Mouse (Mus musculus) small intestine, adult 2 months (tissue): ENCODE measurements at regions not wholly inside any gene's neighbourhood (a gene's known extent, or its start where the extent isn't known, plus 50 kb on each side); places are given as distances from the start of the nearest gene placed in this dataset.

Experiments
- H3K27ac ChIP-seq: fragments of 200-500 bp; 2 replicates; pipeline ENCODE4 v1.5.1; 2012; ENCODE audit warnings: low read depth, low read length, control low read depth, inconsistent platforms; ENCODE audit not compliant: insufficient read depth
- H3K27me3 ChIP-seq: fragments of 200-500 bp; 2 replicates; pipeline ENCODE4 v1.6.1; 2012; ENCODE audit warnings: mild to moderate bottlenecking, moderate library complexity, low read length, inconsistent platforms; ENCODE audit not compliant: control insufficient read depth, insufficient read depth
- H3K36me3 ChIP-seq: fragments of 200-500 bp; 2 replicates; pipeline ENCODE4 v1.6.1; 2012; ENCODE audit warnings: mild to moderate bottlenecking, low read length, control low read depth, inconsistent platforms; ENCODE audit not compliant: control insufficient read depth, insufficient read depth
- H3K4me1 ChIP-seq: fragments of 200-500 bp; 2 replicates; pipeline ENCODE4 v1.6.1; 2012; ENCODE audit warnings: low read length, inconsistent platforms, mixed read lengths; ENCODE audit not compliant: control insufficient read depth, insufficient read depth, insufficient read length
- H3K4me3 ChIP-seq: fragments of 200-500 bp; 2 replicates; pipeline ENCODE4 v1.5.1; 2012; ENCODE audit warnings: low read depth, mild to moderate bottlenecking, control low read depth, inconsistent platforms, low read length, moderate library complexity
- CTCF ChIP-seq: fragments of 200-500 bp; IDR thresholded peaks from 2 replicates; pipeline ENCODE4 v1.5.1; 2012; ENCODE audit warnings: low read depth, mild to moderate bottlenecking, control low read depth, inconsistent platforms, low read length, moderate library complexity, mixed read lengths; ENCODE audit not compliant: insufficient replicate concordance, insufficient read length; ENCODE audit errors: extremely low read depth
- POLR2A ChIP-seq: fragments of 200-500 bp; IDR thresholded peaks from 2 replicates; pipeline ENCODE4 v1.6.1; 2012; ENCODE audit warnings: low read depth, mild to moderate bottlenecking, control low read depth, inconsistent platforms, low read length, moderate library complexity
- WGBS: fragments of 180-500 bp; shearing (Covaris S2); methylation state at CpG from one replicate; pipeline ENCODE4 v1.1.7; 2018; 5-methylcytosine and 5-hydroxymethylcytosine counted together

DNA sequence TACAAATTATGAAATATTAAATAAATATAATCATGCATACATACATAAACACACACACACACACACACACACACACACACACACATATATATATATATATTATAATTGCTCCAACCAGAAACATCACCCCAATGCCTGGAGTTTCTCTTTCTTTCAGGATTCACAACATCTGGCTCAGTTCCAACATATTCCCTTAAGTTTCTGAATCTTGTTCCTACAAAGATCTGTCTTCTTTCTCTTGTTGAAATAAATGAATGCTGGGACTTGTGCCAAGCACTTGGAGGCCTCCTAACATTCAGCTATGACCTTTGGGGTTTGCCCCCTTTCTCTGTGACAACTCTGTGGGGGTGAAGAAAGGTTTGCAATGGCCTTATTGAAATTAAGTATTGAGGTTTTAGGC lies 187.2 kb upstream of the Nt5c1b start:
- no peak overlapping the region for H3K27ac ChIP-seq
- TF ChIP-seq POLR2A (no peak), CTCF (no peak)

DNA sequence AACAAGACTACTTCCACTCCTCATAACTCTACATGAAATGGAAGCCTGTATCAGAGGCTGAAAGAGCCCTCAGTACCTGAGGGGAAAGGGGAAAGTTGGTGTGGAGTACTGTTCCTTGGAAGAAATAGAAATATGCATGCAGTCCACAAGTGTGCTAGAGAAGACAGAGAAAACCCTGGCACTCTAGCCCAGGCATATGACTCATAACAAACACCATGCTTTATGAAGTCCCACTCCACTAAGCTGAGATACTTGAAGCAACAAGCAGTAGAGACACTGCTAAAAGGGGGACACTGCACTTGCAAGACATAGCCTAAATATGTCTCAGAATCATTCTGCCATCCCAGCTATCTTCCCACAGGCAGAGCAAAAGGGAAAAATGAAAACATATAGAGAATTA lies 183.2 kb upstream of the Nt5c1b start:
- Histone ChIP-seq H3K4me1 (no peaks in the 10 kb centered on the region), H3K27ac (no peak overlapping the region)
- TF ChIP-seq POLR2A (no peak), CTCF (no peak)

More for the DNA sequence above, 187.2 kb upstream of the Nt5c1b start:
- Histone ChIP-seq H3K36me3 (no peaks in the 10 kb centered on the region), H3K4me1 (no peaks in the 10 kb centered on the region), H3K27me3 (no peaks in the 10 kb centered on the region), H3K4me3 (no peak overlapping the region)

DNA sequence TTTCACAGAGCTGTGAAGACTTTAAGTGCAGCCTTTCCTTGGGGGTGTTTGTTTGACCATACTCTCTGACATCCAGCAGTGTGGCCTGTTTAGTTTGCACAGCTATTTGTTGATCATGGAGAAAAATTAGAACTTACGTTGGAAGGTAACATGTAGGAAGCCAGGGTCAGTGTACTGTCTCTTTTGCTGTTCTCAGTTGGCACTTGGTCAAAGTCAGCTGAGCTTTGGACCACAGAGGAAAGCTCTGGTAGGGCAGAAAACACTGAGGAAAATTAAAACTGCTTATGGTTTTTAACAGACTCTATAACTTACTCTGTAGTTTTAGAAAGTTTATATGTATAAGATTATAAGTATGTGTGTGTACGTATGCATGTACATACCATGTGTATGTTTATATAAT lies 180.0 kb upstream of the Nt5c1b start:
- TF ChIP-seq CTCF (no peak), POLR2A (no peak)
- WGBS: 82% methylated on average over 2 of the region's 2 CpGs
- no peak overlapping the region for H3K27ac ChIP-seq

More for the DNA sequence above, 183.2 kb upstream of the Nt5c1b start:
- Histone ChIP-seq H3K4me3 (no peak overlapping the region), H3K36me3 (no peaks in the 10 kb centered on the region), H3K27me3 (no peaks in the 10 kb centered on the region)

DNA sequence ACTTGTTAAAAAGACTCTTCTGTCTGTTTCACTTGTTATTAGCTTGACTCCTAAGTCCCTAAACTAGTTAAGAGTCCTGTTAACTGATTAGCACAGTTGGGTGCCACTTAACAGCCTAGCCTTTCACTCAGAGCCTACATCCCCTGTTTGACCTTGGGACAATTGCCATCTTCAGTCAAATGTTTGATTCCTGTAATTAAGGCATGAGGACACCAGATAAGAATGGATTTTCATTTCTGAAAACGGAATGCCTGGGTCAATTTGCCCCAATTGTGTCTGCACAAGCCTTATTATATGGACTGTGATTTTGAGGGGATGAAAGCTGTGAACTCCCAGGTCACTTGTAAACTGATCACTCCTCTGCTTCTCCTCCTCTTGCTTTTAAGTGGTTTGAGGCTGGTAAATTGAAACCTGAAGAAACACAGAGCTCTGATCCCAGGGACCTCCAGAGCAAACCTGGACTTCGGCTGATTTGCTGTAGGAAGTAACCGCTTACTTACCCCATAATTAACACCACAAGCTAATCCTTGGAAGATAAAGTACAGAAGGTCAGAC lies 171.8 kb upstream of the Nt5c1b start:
- WGBS: 41% methylated on average over 3 of the region's 3 CpGs

More for the DNA sequence above, 180.0 kb upstream of the Nt5c1b start:
- Histone ChIP-seq H3K4me3 (no peak overlapping the region), H3K27me3 (no peaks in the 10 kb centered on the region), H3K4me1 (no peaks in the 10 kb centered on the region), H3K36me3 (no peaks in the 10 kb centered on the region)

DNA sequence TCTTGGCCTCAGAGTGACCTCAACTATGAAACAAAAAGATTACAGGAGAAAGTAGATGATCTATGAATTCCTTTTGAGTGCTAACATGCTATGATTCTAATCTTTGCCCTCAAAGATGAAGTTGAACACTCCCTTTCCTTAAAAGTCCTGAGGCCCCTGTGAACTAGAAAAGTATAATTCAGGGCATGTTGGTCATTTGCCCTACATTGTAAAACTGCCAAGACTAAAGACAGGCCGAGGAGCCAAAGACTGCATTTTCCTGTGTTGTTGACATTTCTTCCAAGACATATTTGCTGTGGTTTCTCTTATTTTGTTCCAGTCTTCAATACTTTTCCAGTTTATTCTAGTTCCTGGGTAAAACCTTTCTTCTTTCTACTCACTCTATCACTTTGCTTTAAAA lies 159.9 kb upstream of the Nt5c1b start:
- no peak overlapping the region for H3K27ac ChIP-seq
- no peaks in the 10 kb centered on the region for H3K27me3 ChIP-seq
- no peak for TF ChIP-seq POLR2A
- TF ChIP-seq CTCF: no peak
- no peaks in the 10 kb centered on the region for H3K4me1 ChIP-seq
- H3K4me3 ChIP-seq: no peak overlapping the region
- 18% methylated on average over 1 of the region's 1 CpGs for WGBS
- H3K36me3 ChIP-seq: no peaks in the 10 kb centered on the region

More for the DNA sequence above, 171.8 kb upstream of the Nt5c1b start:
- Histone ChIP-seq H3K27ac (no peak overlapping the region), H3K36me3 (no peaks in the 10 kb centered on the region), H3K27me3 (no peaks in the 10 kb centered on the region), H3K4me3 (no peak overlapping the region), H3K4me1 (no peaks in the 10 kb centered on the region)
- TF ChIP-seq CTCF: no peak
- no peak for TF ChIP-seq POLR2A

DNA sequence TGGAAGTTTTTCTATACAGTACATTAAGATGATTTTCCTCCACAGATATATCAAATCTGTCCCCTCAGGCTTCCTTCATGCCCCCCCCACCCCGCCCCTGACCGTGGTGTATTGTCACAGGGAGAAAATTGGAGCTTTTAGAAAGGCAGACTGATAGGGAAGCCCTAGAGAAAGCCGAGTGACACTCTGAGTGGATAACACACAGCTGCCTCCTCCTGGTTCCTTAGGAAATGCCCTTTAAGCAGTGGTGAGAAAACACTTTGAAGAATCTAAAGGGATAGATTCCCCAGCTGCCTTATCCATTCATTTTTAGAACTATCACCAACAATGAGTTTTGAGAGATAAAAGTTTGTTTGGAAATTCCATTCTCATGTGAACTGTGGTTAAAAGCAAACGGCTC lies 147.0 kb upstream of the Nt5c1b start:
- no peak for TF ChIP-seq CTCF
- TF ChIP-seq POLR2A: no peak

DNA sequence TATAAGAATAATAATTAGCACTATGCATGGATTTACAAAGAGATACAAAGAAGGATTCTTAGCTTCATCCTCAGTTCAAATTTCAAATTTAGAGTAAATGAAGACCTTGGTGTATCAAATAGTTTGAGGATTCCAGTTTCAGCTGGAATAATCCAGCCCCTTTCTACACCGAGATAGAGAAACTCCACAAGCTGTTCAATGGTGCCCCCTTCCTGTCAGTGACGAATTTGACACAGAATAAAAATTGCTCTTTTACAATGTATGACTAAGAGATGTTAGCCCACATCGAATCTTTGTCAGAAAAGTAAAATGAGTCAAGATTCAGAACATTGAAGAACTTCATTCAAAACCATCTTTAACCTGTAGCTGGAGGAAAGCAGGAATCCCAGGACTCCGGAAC lies 145.9 kb upstream of the Nt5c1b start:
- TF ChIP-seq CTCF (no peak), POLR2A (no peak)
- Histone ChIP-seq H3K4me3 (no peak overlapping the region), H3K4me1 (no peaks in the 10 kb centered on the region), H3K27ac (no peak overlapping the region), H3K27me3 (no peaks in the 10 kb centered on the region), H3K36me3 (no peaks in the 10 kb centered on the region)
- WGBS: 27% methylated on average over 4 of the region's 4 CpGs

More for the DNA sequence above, 147.0 kb upstream of the Nt5c1b start:
- Histone ChIP-seq H3K27me3 (no peaks in the 10 kb centered on the region), H3K4me3 (no peak overlapping the region), H3K36me3 (no peaks in the 10 kb centered on the region), H3K27ac (no peak overlapping the region), H3K4me1 (no peaks in the 10 kb centered on the region)
- WGBS: 24% methylated on average over 4 of the region's 4 CpGs
